Mouse (Mus musculus) heart, adult 2 months (tissue): ENCODE results near the gene Anapc11. TPM values are rescaled to one million over a fixed set of nuclear protein-coding genes. Genes with fewer than 3 reads are reported as not detected.
A peak's percentile ranks its signal among the peaks of the same experiment; 100 is the strongest.
"Not testable (repeated sequence)": the region's sequence is repeated elsewhere in the genome, so short reads cannot be mapped to it uniquely, and the experiment has no call there.

Experiments used
- DNase-seq, 2 experiments: peaks; one replicate each; pipeline ENCODE4 v3.0.0; 2021
- H3K27ac ChIP-seq: fragments of 200-600 bp; 2 replicates; pipeline ENCODE4 v1.8.1; 2022
- H3K27me3 ChIP-seq: fragments of 200-500 bp; 2 replicates; pipeline ENCODE4 v1.6.1; 2012; ENCODE audit warnings: mild to moderate bottlenecking, low read length, inconsistent platforms, mixed read lengths; ENCODE audit not compliant: control insufficient read depth, insufficient read depth
- H3K36me3 ChIP-seq: fragments of 200-500 bp; 2 replicates; pipeline ENCODE4 v1.6.1; 2012; ENCODE audit warnings: low read length, inconsistent platforms; ENCODE audit not compliant: control insufficient read depth, insufficient read depth
- H3K4me1 ChIP-seq: fragments of 200-500 bp; 2 replicates; pipeline ENCODE4 v1.6.1; 2011; ENCODE audit warnings: low read length; ENCODE audit not compliant: control insufficient read depth, insufficient read depth
- H3K4me3 ChIP-seq: fragments of 200-600 bp; 2 replicates; pipeline ENCODE4 v1.8.1; 2022
- H3K79me2 ChIP-seq: fragments of 200-500 bp; replicated peaks from 2 replicates; pipeline ENCODE4 v1.6.1; 2012; ENCODE audit warnings: mild to moderate bottlenecking, inconsistent platforms, low read length, moderate library complexity, mixed read lengths; ENCODE audit not compliant: control insufficient read depth, insufficient read depth
- H3K9ac ChIP-seq: fragments of 200-500 bp; 2 replicates; pipeline ENCODE4 v1.6.1; 2012; ENCODE audit warnings: low read depth, mild to moderate bottlenecking, control low read depth, inconsistent platforms, low read length, mixed read lengths
- CTCF ChIP-seq: fragments of 200-600 bp; IDR thresholded peaks from 2 replicates; pipeline ENCODE4 v1.8.1; 2022; ENCODE audit warnings: antibody characterized with exemption, mild to moderate bottlenecking, moderate library complexity
- EP300 ChIP-seq: fragments of 200-500 bp; IDR thresholded peaks from 2 replicates; pipeline ENCODE4 v1.6.1; 2011; ENCODE audit warnings: low read depth, low read length, control low read depth; ENCODE audit not compliant: insufficient read depth
- POLR2A ChIP-seq: fragments of 200-500 bp; IDR thresholded peaks from 2 replicates; pipeline ENCODE4 v1.6.1; 2011; ENCODE audit warnings: mild to moderate bottlenecking, low read depth, low read length, control low read depth; ENCODE audit not compliant: insufficient read depth
- WGBS: fragments of 180-500 bp; shearing (Covaris S2); methylation state at CpG from one replicate; pipeline ENCODE4 v1.1.7; 2018; 5-methylcytosine and 5-hydroxymethylcytosine counted together
- intact Hi-C: fragments of 180-260 bp; cut with DNase I; formaldehyde crosslinking; loops from one replicate; pipeline ENCODE4 v1.15.1; 2025
- polyA plus RNA-seq: library from polyadenylated mRNA; depleted of rRNA; stranded (reverse); fragments of >200 nt; gene quantifications from 2 replicates; pipeline ENCODE4 v1.2.3, GENCODE M21; 2012
- total RNA-seq, 2 experiments: library from RNA; stranded (reverse); gene quantifications; 2 replicates each; pipeline ENCODE4 v1.2.3; 2021

Anapc11 gene
- total and polyA plus RNA-seq, 3 experiments: 79.9 to 105 (median 89.0) TPM

GRCm38 (mm10) chr11:120580871-120581331 is 17.3 kb upstream of the Anapc11 start:
- TF ChIP-seq CTCF (no peak), EP300 (no peak), POLR2A (no peak)
- H3K79me2 ChIP-seq: peaks cover 5% of the 10 kb centered on the region
- peak overlapping the region; percentile 94 for H3K27ac ChIP-seq
- DNase-seq: peak; percentile 74 to 75
- WGBS: 1% methylated on average over 43 of the region's 44 CpGs
- peak overlapping the region; percentile 98 for H3K9ac ChIP-seq
- H3K36me3 ChIP-seq: peaks cover 6% of the 10 kb centered on the region
- peak overlapping the region; percentile 72 for H3K4me3 ChIP-seq
- H3K4me1 ChIP-seq: peaks cover 7% of the 10 kb centered on the region
- intact Hi-C loops: loop anchor here (1.0 to 5.0 kb wide), 3 partner anchors 8 to 131 kb away; partner anchors contain the start of genes Cenpx, Lrrc45, Mcrip1 and P4hb
- H3K27me3 ChIP-seq: no peaks in the 10 kb centered on the region

GRCm38 (mm10) chr11:120581490-120582267 is 16.5 kb upstream of the Anapc11 start, which contains the start of gene Arhgdia:
Gene Arhgdia (minus strand): TSS chr11:120581624.
- peak; percentile 93 to 94 for DNase-seq
- Histone ChIP-seq H3K4me1 (peaks cover 7% of the 10 kb centered on the region), H3K27me3 (no peaks in the 10 kb centered on the region), H3K79me2 (peaks cover 5% of the 10 kb centered on the region), H3K36me3 (peaks cover 6% of the 10 kb centered on the region), H3K27ac (peak within 1 kb of the TSS; percentile 94), H3K9ac (peak within 1 kb of the TSS; percentile 98), H3K4me3 (peak within 1 kb of the TSS; percentile 72)
- WGBS: 3% methylated on average over 75 of the region's 75 CpGs
- TF ChIP-seq POLR2A: peak; percentile 90
- peak; percentile 55; the same call in 1 of the 2 replicates for TF ChIP-seq EP300
- peak; percentile 79 for TF ChIP-seq CTCF
- intact Hi-C loops: loop anchor here (1.0 to 5.0 kb wide), 4 partner anchors 8 to 131 kb away; partner anchors contain the start of genes Cenpx, Lrrc45, Mcrip1 and P4hb

GRCm38 (mm10) chr11:120582268-120582981 is 15.8 kb upstream of the Anapc11 start:
- DNase-seq: no peak
- intact Hi-C loops: loop anchor here (2.0 to 5.0 kb wide), 3 partner anchors 30 to 130 kb away; partner anchors contain the start of genes Cenpx, Lrrc45 and Mcrip1
- Histone ChIP-seq H3K9ac (peak overlapping the region; percentile 98; the same call in 1 of the 2 replicates), H3K36me3 (peaks cover 6% of the 10 kb centered on the region), H3K4me1 (peaks cover 7% of the 10 kb centered on the region), H3K79me2 (peaks cover 5% of the 10 kb centered on the region), H3K27ac (peak overlapping the region; percentile 94), H3K4me3 (peak overlapping the region; percentile 72), H3K27me3 (no peaks in the 10 kb centered on the region)
- WGBS: 68% methylated on average over 8 of the region's 8 CpGs
- TF ChIP-seq EP300 (no peak), CTCF (peak; percentile 76)

DNA sequence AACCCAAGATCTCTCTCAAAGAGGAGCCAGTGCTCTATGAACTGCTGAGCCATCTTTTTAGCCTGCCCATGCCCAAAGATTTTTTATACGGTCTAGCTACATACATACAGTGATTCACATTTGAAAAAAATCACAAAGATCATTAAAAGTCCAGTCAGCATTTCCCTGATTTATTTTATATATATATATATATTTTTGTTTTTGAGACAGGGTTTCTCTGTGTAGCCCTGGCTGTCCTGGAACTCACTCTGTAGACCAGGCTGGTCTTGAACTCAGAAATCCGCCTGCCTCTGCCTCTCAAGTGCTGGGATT is 15.3 kb upstream of the Anapc11 start:
- intact Hi-C loops: loop anchor here (2.0 to 5.0 kb wide), 3 partner anchors 30 to 129 kb away; partner anchors contain the start of genes Cenpx, Lrrc45 and Mcrip1
- not testable (repeated sequence) for DNase-seq, H3K4me1 ChIP-seq, H3K9ac ChIP-seq, H3K27ac ChIP-seq, H3K4me3 ChIP-seq, H3K36me3 ChIP-seq, H3K79me2 ChIP-seq, H3K27me3 ChIP-seq
- WGBS: 95% methylated on average over 2 of the region's 2 CpGs

DNA sequence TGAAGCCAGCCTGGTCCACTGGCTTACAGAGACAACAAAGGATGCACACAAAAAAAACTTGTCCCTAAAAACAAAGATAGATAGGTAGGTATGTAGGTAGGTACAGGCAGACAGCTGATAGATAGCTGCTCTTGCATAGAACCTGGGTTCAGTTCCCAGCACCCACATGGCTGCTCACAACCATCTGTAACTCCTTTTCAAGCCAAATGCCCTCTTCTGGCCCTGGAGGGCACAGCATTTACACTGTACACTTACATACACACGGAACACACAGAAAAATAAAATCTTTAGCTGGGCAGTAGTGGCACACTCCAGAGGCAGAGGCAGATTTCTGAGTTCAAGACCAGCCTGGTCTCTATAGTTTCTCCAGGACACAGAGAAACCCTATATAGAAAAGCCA is 14.3 kb upstream of the Anapc11 start:
- peaks cover 6% of the 10 kb centered on the region for H3K36me3 ChIP-seq
- intact Hi-C loops: loop anchor here (2.0 to 5.0 kb wide), 3 partner anchors 29 to 128 kb away; partner anchors contain the start of genes Cenpx, Lrrc45 and Mcrip1
- 97% methylated on average over 1 of the region's 1 CpGs for WGBS

DNA sequence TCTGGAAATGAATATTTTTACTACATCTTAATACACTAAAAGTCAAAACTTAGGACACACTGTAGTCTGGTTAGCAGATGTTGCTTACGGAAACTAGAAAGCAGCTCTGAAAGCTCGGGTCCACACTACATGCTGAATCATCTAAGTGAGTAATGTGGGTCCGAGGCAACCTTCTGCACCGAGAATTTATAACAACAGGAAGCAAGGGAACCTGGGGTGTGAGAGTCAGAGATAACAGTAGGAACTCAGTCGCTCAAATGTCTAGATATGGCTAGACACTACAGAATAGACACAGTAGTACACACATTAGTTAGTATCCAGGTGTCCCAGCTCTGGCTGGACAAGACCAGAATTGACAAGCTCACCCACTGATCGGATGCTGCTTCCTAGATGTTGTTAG is 9.7 kb upstream of the Anapc11 start:
- no peak overlapping the region for H3K9ac ChIP-seq
- H3K4me3 ChIP-seq: no peak overlapping the region
- H3K79me2 ChIP-seq: no peaks in the 10 kb centered on the region
- TF ChIP-seq POLR2A (no peak), EP300 (no peak), CTCF (no peak)
- intact Hi-C loops: no loop called here
- 61% methylated on average over 6 of the region's 6 CpGs for WGBS
- H3K36me3 ChIP-seq: no peaks in the 10 kb centered on the region; the same call in none of the 2 replicates
- DNase-seq: no peak
- H3K27me3 ChIP-seq: no peaks in the 10 kb centered on the region
- no peak overlapping the region for H3K27ac ChIP-seq
- no peaks in the 10 kb centered on the region for H3K4me1 ChIP-seq

More for the DNA sequence above, 14.3 kb upstream of the Anapc11 start:
- peaks cover 5% of the 10 kb centered on the region for H3K79me2 ChIP-seq
- H3K27ac ChIP-seq: no peak overlapping the region
- TF ChIP-seq CTCF: no peak
- no peak overlapping the region for H3K9ac ChIP-seq
- DNase-seq: no peak
- no peaks in the 10 kb centered on the region for H3K27me3 ChIP-seq
- no peak overlapping the region for H3K4me3 ChIP-seq
- peaks cover 7% of the 10 kb centered on the region for H3K4me1 ChIP-seq
